Mouse (Mus musculus) urinary bladder, adult 18-20 months (tissue): ENCODE data around the gene Lexm.

Source experiments
- DNase-seq, 2 experiments: peaks; one replicate each; pipeline ENCODE4 v3.0.0; 2022; ENCODE audit warnings: low spot score in 2 of 2, mixed read lengths in 2 of 2

Lexm gene

GRCm38 (mm10) chr4:106624271-106624670 is 7.2 kb upstream of the Lexm start:
- no peak for DNase-seq

- no peak for DNase-seq
Measured at GRCm38 (mm10) chr4:106622712-106623111, 5.7 kb upstream of the Lexm start.

- DNase-seq: peak; percentile 69 to 70
Measured at GRCm38 (mm10) chr4:106622030-106622493, 5.0 kb upstream of the Lexm start, which contains the start of gene Ttc22. Ttc22 (plus strand) TSS chr4:106622432.

GRCm38 (mm10) chr4:106621428-106621827 is 4.4 kb upstream of the Lexm start:
- no peak for DNase-seq

GRCm38 (mm10) chr4:106618898-106619297 is 1.9 kb upstream of the Lexm start:
- no peak for DNase-seq

- no peak for DNase-seq
Measured at GRCm38 (mm10) chr4:106615637-106616036, 1.4 kb downstream of the Lexm start.

GRCm38 (mm10) chr4:106614881-106615280 is 2.2 kb downstream of the Lexm start:
- DNase-seq: no peak

- peak in 1 of 2 experiments; percentile 65 for DNase-seq
Measured at GRCm38 (mm10) chr4:106614180-106614797, 2.8 kb downstream of the Lexm start.

- no peak for DNase-seq
Measured at GRCm38 (mm10) chr4:106613560-106613959, 3.5 kb downstream of the Lexm start.

GRCm38 (mm10) chr4:106613105-106613504 is 3.9 kb downstream of the Lexm start:
- DNase-seq: no peak

- DNase-seq: no peak
Measured at GRCm38 (mm10) chr4:106607905-106608304, 9.1 kb downstream of the Lexm start.

- DNase-seq: no peak
Measured at GRCm38 (mm10) chr4:106606639-106607554, 10.1 kb downstream of the Lexm start.

GRCm38 (mm10) chr4:106600770-106601169 is 16.3 kb downstream of the Lexm start:
- no peak for DNase-seq

- DNase-seq: no peak
Measured at GRCm38 (mm10) chr4:106599415-106599814, 17.6 kb downstream of the Lexm start.

GRCm38 (mm10) chr4:106597741-106598140 is 19.3 kb downstream of the Lexm start:
- no peak for DNase-seq

- DNase-seq: no peak
Measured at GRCm38 (mm10) chr4:106597055-106597454, 20.0 kb downstream of the Lexm start.

GRCm38 (mm10) chr4:106596200-106596599 is 20.8 kb downstream of the Lexm start:
- no peak for DNase-seq

- no peak for DNase-seq
Measured at GRCm38 (mm10) chr4:106593636-106594035, 23.4 kb downstream of the Lexm start.

- DNase-seq: no peak
Measured at GRCm38 (mm10) chr4:106590871-106591270, 26.2 kb downstream of the Lexm start.

GRCm38 (mm10) chr4:106590142-106590541 is 26.9 kb downstream of the Lexm start:
- DNase-seq: peak in 1 of 2 experiments; percentile 52

GRCm38 (mm10) chr4:106587075-106587474 is 30.0 kb downstream of the Lexm start:
- no peak for DNase-seq

- DNase-seq: no peak
Measured at GRCm38 (mm10) chr4:106584665-106585064, 32.4 kb downstream of the Lexm start.
